Mouse (Mus musculus) heart, postnatal 36 days (tissue): Measurements from ENCODE around the gene Cox7a1. TPM values are rescaled to one million over a fixed set of nuclear protein-coding genes. Genes with fewer than 3 reads are reported as not detected.
A peak's percentile ranks its signal among the peaks of the same experiment; 100 is the strongest.
"Not testable (repeated sequence)": the region's sequence is repeated elsewhere in the genome, so short reads cannot be mapped to it uniquely, and the experiment has no call there.

Experiments used
- DNase-seq, 2 experiments: peaks; one replicate each; pipeline ENCODE4 v3.0.0; 2021 to 2022
- intact Hi-C: fragments of 180-260 bp; cut with DNase I; formaldehyde crosslinking; loops from one replicate; pipeline ENCODE4 v1.15.1; 2025
- total RNA-seq, 2 experiments: library from RNA; stranded (reverse); gene quantifications; 2 replicates each; pipeline ENCODE4 v1.2.3; 2021

Cox7a1 gene
- 1,000 to 10,000 TPM; 2,810 to 3,153 TPM for total RNA-seq

DNA sequence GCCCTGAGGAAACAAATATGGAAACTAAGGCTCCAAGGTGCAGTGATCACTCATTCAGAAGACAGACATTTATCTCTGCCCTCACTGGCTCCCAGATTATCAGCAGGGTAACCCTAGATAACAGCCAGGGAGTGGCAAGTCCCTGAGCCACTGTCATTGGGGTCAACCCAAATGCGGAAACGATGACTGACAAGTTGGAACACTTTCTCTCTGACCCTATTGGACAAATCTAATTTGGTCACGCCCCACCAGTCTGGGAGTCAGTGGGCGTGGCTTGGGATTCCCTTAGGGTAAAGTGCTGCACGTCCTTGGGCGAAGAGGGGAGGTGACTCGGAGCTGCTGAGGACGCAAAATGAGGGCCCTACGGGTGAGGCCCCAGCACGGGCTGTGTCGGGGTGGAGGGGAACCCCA lies at the start of gene Cox7a1:
Gene Cox7a1 (plus strand): TSS at position 266 of the 411 bp plus-strand sequence.
- DNase-seq = peak; percentile 89 to 92
- intact Hi-C loops = loop anchor here (5.0 kb wide), 1 partner anchor 33 kb away; no protein-coding TSS in a partner anchor

- intact Hi-C loops = no loop called here
- no peak for DNase-seq
Measured at GRCm38 (mm10) chr7:30136826-30137225, 47.1 kb upstream of the Cox7a1 start.

- intact Hi-C loops = no loop called here
- DNase-seq = no peak
Measured at GRCm38 (mm10) chr7:30143170-30143554, 40.8 kb upstream of the Cox7a1 start.

- intact Hi-C loops = no loop called here
- DNase-seq = peak; percentile 43 to 53
Measured at GRCm38 (mm10) chr7:30143555-30144209, 40.3 kb upstream of the Cox7a1 start.

DNA sequence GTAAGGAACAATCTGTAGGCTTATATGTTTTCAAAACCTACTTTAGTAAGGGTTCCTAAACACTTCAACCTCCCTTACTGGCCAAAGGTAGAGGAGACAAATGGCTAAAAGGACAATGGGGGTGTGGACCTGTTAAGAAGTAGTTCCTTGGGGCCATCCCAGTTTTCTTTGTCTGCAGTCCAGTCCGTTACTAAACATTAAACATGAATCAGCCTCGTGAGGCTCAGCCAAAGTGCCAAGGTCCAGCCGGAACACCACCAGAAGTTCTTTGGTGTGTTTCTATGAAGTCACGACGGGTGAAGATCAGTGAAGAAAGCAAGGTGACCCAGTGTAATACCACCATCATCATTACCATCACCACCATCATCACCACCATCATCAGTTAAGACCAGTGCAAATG lies 36.9 kb upstream of the Cox7a1 start:
- DNase-seq = no peak
- intact Hi-C loops = no loop called here

DNA sequence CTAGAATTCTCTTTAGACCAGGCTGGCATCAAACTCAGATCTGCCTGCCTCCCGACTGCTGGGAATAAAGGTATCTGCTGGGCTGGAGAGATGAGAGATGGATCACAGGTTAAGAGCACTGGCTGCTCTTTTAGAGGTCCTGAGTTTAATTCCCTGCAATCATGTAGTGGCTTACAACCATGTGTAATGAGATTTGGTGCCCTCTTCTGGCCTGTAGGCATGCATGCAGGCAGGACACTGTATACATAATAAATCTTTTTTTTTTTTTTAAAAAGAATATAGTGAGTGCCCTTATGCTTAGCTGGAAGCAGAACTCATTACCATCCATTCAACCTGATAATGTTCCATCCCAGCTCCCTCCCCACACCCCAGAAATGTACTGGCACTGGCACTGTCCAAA lies 29.9 kb upstream of the Cox7a1 start:
- DNase-seq = no peak
- intact Hi-C loops = no loop called here

DNA sequence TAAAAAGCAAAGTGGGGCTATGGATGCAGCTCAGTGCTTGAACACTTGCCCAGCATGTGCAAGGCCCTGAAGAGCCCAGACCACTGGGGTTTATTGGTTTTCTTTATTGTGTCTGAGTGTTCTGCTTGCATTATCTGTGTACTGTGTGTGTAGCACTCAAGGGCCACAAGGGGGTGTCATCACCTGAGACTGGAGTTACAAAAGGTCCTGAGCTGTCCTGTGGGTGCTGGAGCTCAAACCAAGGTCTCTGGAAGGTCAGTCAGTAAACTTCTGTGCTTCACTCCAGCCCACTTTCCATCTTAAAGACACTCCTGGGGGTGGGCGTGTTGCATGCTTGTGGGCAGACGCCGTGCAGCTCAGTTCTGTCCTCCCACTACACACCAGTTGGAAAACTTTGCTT lies 28.4 kb upstream of the Cox7a1 start:
- no peak for DNase-seq
- intact Hi-C loops = no loop called here

GRCm38 (mm10) chr7:30163113-30163512 lies 20.8 kb upstream of the Cox7a1 start:
- intact Hi-C loops = no loop called here
- DNase-seq = no peak

DNA sequence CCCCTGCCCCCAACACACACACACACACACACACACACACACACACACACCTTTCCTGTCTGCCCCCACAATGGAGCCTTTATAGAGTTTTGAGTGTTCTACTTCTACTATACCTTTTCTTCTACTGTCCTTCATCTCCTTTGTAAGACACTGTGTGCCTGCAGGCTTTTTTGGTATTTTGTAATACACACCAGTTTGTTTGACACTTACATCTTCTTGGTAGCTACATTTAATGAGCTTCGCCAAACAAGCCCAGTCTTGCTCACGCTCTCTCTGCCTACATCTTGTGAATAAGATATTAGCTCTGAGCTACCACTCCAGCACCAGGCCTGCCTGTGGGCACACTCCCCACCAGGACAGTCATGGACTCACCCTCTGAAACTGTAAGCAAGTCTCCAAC lies 19.2 kb upstream of the Cox7a1 start:
- intact Hi-C loops = loop anchor here (5.0 kb wide), 1 partner anchor 118 kb away; the partner anchor contains the start of genes Thap8 and Wdr62

DNA sequence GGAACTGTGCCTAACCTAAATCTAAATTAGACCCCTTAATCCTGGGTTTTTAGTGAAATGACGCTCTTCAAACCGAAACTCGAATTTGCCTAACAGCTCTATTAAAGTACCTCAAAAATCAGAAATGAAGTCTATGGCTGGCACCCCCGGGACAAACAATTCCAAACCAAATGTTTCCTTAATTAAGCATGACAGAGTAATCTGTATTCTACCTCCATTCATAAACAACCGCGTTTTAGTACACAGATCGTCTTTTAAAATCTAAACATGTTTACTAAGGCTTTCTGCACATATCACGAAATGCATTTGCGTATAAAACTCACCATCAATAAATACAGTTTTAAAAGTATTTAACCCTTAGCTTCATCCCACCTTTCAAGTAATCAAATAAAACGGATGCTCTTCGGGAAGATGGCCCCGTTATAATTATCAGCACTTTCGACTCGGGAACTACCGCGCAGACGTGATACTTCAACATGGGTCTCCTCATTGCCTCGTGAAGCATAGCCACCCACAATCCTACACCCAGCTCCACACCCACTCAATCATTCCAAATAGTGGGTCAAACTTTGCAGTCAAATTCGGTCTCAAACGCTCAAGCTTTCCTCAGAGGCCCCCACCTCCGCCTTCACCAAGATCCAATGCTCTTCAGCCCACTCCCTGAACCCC lies 14.9 kb upstream of the Cox7a1 start:
- DNase-seq = no peak
- intact Hi-C loops = loop anchor here (2.0 to 5.0 kb wide), 3 partner anchors 46 to 113 kb away; partner anchors contain the start of genes Thap8, Wdr62 and Zfp260

More for the DNA sequence above, 19.2 kb upstream of the Cox7a1 start:
- no peak for DNase-seq

DNA sequence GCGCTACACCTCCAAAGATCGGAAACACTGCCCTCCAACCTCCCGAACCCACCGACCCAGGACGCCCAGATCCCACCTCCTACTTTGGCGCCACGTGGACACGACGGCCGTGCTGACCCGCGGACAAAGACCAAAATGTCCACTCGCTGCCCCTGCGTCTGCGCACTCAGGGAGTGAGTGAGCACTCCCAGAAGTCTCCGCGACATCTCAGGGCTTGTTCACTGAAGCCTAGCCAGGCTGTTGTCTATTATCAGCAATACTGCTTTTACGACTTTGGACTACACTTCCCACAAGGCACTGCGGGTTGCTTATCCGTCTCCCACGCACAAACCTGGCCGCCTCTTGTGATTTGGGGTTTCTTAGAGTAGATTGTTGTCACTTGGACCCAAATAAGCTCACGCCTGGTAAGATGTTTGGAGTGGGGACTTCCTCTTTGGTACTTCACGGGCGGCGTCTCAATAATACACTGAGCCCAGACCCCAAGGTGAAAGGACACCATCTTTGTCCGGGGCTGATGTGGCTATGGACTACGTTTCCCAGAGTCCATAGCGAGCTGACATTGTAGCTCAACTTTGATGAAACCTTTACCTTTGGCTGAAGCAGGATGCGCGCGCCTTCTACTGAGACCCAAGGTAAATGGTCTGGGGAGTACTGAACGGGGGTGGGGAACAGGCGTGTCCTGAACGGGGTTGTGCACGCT lies 14.2 kb upstream of the Cox7a1 start, which contains the start of gene Zfp146:
Gene Zfp146 (minus strand): TSS at position 168 of the 700 bp plus-strand sequence.
- DNase-seq = peak; percentile 86 to 92
- intact Hi-C loops = loop anchor here (2.0 to 5.0 kb wide), 4 partner anchors 47 to 157 kb away; partner anchors contain the start of genes Thap8, Wdr62 and Zfp260

GRCm38 (mm10) chr7:30170283-30170951 lies 13.5 kb upstream of the Cox7a1 start:
- no peak for DNase-seq
- intact Hi-C loops = loop anchor here (5.0 kb wide), 1 partner anchor 158 kb away; no protein-coding TSS in a partner anchor

DNA sequence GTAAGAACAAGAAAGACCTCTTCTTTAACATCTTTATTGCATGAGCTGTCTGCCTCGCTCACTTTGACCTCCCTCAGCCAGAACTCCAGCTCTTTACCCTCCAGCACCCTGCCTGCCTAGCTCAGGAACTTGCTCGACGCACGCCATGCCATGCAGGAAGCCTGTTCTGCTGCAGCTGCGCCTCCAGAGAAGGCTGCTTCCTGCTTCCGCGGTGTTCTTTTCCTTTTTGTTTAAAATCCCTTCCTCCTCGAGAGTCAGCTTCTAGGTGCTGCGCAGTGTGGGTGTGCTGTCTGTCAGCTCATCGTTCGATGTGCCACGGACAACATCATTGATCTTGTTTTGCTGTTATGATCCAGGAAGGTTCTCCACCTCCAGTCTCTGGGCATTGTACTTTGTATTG lies 7.5 kb upstream of the Cox7a1 start:
- DNase-seq = no peak
- intact Hi-C loops = no loop called here

DNA sequence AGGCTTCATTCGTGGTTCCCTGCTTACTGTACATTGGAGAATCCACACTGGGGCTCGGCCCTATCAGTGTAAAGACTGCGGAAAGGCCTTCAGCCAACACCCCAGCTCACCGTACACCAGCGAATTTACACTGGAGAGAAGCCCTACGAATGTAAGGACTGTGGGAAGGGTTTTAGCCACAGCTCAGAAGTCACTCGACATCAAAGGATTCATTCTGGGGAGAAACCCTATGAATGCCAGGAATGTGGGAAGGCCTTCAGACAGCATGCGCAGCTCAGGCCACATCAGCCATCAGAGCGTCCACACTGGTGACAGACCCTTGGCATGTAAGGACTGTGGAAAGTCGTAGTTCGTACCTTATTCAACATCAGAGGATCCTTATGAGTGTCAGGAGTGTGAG lies 5.7 kb upstream of the Cox7a1 start:
- intact Hi-C loops = no loop called here
- DNase-seq = no peak

DNA sequence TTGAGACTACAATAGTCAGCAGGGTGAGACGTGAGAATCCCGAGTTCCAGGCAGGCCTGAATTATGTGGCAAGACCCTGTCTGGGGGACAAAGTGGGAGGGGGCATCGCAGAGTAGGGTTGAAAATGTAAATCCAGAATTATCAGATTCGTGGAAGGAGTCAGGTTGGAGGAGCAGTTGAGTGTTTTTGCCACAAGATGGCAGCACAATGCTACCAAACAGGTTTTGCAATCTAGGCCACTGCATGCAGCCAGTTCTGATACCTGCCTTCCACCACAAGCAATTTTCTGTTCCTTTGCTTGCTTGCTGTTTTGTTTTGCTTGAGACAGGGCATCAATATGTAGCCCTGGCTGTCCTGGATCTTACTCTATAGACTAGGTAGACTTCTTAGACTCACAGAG lies 2.6 kb upstream of the Cox7a1 start:
- DNase-seq = peak; percentile 76 to 80
- intact Hi-C loops = loop anchor here (1.0 to 5.0 kb wide), 2 partner anchors 24 to 36 kb away; no protein-coding TSS in a partner anchor

- intact Hi-C loops = loop anchor here (1.0 to 5.0 kb wide), 2 partner anchors 23 to 35 kb away; no protein-coding TSS in a partner anchor
- DNase-seq = not testable (repeated sequence)
Measured at GRCm38 (mm10) chr7:30181929-30182328, 2.0 kb upstream of the Cox7a1 start.

- not testable (repeated sequence) for DNase-seq
Measured at GRCm38 (mm10) chr7:30183189-30183588, 755 bp upstream of the Cox7a1 start.

GRCm38 (mm10) chr7:30184641-30185348 lies 851 bp downstream of the Cox7a1 start:
- no peak for DNase-seq
- intact Hi-C loops = loop anchor here (5.0 kb wide), 1 partner anchor 33 kb away; no protein-coding TSS in a partner anchor

More at GRCm38 (mm10) chr7:30183189-30183588, 755 bp upstream of the Cox7a1 start:
- intact Hi-C loops = loop anchor here (5.0 kb wide), 1 partner anchor 34 kb away; no protein-coding TSS in a partner anchor

DNA sequence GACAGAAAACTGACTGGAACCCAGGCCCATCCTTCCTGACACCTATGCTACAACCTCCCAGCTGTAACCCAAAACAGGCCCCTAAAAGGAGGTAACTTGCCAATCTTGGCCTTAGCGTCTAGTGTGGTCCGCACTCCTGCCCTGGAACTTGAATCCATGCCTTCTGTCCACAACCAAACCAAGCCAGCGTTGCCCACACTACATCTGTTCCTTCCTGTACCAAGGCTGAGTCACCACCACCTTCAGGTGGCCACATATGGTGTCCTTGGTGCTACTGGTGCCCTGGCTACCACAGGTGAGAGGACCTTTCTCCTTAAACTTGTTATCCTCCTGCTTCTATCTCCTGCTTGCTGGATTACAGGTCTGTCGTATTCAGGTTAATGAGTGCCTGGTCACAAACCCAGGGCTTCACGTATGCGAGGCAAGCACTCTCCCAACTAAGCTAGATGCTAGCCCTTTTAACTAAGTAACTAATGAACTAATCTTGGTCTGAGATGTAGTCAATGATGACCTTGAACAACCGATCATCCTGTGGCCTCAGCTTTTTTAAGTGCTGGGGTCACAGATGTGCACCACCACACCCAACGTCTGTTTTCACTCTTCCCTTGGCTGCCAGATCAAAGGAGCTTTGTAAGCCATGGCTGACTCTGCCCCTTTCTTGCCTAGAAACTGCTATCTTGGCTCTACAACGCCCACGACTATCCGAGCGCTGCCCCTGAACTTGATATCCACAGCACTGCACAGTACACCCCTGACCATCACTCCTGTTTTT lies 4.6 kb downstream of the Cox7a1 start:
- DNase-seq = no peak
- intact Hi-C loops = no loop called here
